Mouse (Mus musculus) limb, embryonic 14.5 days (tissue): ENCODE results near the gene Il17re. TPM values are rescaled to one million over a fixed set of nuclear protein-coding genes. Genes with fewer than 3 reads are reported as not detected.

Source experiments
- ATAC-seq: fragments of 200-750 bp; cut with Nextera tagmentation; 2 replicates; pipeline ENCODE4 v1.8.0; 2017; ENCODE audit warnings: low read depth, moderate number of reproducible peaks, moderate TSS enrichment; ENCODE audit not compliant: low FRiP score
- DNase-seq: peaks from one replicate; pipeline ENCODE4 v3.0.0-alpha.2; 2015; ENCODE audit warnings: low spot score
- H3K27ac ChIP-seq: fragments of 300-500 bp; sonication (generic); replicated peaks from 2 replicates; pipeline ENCODE4 v1.5.1; 2014; ENCODE audit warnings: low read depth, mild to moderate bottlenecking, low read length, moderate library complexity, mixed read lengths
- H3K27me3 ChIP-seq: fragments of 300-500 bp; sonication (generic); 2 replicates; pipeline ENCODE4 v1.6.1; 2014; ENCODE audit warnings: low read length, mixed read lengths; ENCODE audit not compliant: control insufficient read depth, insufficient read depth
- H3K36me3 ChIP-seq: fragments of 300-500 bp; sonication (generic); 2 replicates; pipeline ENCODE4 v1.6.1; 2014; ENCODE audit warnings: mild to moderate bottlenecking, low read length, moderate library complexity, mixed read lengths; ENCODE audit not compliant: control insufficient read depth, insufficient read depth
- H3K4me1 ChIP-seq: fragments of 300-500 bp; sonication (generic); 2 replicates; pipeline ENCODE4 v1.6.1; 2014; ENCODE audit warnings: antibody characterized with exemption, low read length, mixed read lengths; ENCODE audit not compliant: control insufficient read depth, insufficient read depth
- H3K4me2 ChIP-seq: fragments of 300-500 bp; sonication (generic); replicated peaks from 2 replicates; pipeline ENCODE4 v1.6.1; 2014; ENCODE audit warnings: low read depth, mild to moderate bottlenecking, low read length, moderate library complexity; ENCODE audit not compliant: severe bottlenecking
- H3K4me3 ChIP-seq: fragments of 300-500 bp; sonication (generic); replicated peaks from 2 replicates; pipeline ENCODE4 v1.5.1; 2014; ENCODE audit warnings: low read length
- H3K9ac ChIP-seq: fragments of 300-500 bp; sonication (generic); 2 replicates; pipeline ENCODE4 v1.6.1; 2014; ENCODE audit warnings: mild to moderate bottlenecking, low read depth, low read length, moderate library complexity; ENCODE audit not compliant: severe bottlenecking
- H3K9me3 ChIP-seq: fragments of 300-500 bp; sonication (generic); 2 replicates; pipeline ENCODE4 v1.6.1; 2016; ENCODE audit warnings: low read length; ENCODE audit not compliant: control insufficient read depth
- POLR2A ChIP-seq: fragments of 200-500 bp; IDR thresholded peaks from 2 replicates; pipeline ENCODE4 v1.8.0; 2012; ENCODE audit warnings: inconsistent platforms, mild to moderate bottlenecking, moderate library complexity, borderline replicate concordance; ENCODE audit not compliant: insufficient read depth, insufficient read length; ENCODE audit errors: extremely low read depth
- WGBS: fragments of 180-500 bp; shearing (Covaris S2); extraction: QIAGEN DNeasy Blood & Tissue Kit; methylation state at CpG from one replicate; pipeline ENCODE4 v1.1.7; 2014; 5-methylcytosine and 5-hydroxymethylcytosine counted together
- polyA plus RNA-seq, 2 experiments: library from polyadenylated mRNA; depleted of rRNA in 1 of 2; stranded (reverse) in 1 of 2; unstranded in 1 of 2; fragments of >200 nt; fragmentation: Nextera tagmentation in 1 of 2; extraction: Ambion mirVana in 1 of 2; gene quantifications; 2 replicates each; pipeline versions ENCODE4 v1.2.1 to v1.2.3; 2012 to 2014

Il17re gene
- polyA plus RNA-seq, 2 experiments, result 6.7 to 7.9 TPM

DNA sequence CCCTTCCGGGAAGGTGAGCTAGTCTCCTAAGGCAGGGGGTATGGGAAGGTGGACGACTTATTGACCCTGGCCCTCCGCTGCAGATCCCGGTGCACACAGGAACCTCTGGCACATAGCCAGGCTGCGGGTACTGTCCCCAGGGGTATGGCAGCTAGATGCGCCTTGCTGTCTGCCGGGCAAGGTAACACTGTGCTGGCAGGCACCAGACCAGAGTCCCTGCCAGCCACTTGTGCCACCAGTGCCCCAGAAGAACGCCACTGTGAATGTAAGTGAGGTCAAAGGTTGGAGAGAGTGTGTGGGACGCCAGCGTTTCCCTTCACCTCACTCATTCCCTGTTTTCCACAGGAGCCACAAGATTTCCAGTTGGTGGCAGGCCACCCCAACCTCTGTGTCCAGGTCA is 20.6 kb downstream of the Il17re start:
- Histone ChIP-seq H3K9me3 (no peaks in the 10 kb centered on the region), H3K4me2 (no peak overlapping the region), H3K9ac (no peak overlapping the region), H3K27me3 (peaks cover 26% of the 10 kb centered on the region), H3K4me3 (no peak overlapping the region), H3K4me1 (peaks cover 2% of the 10 kb centered on the region; the same call in 1 of the 2 replicates), H3K27ac (no peak overlapping the region), H3K36me3 (no peaks in the 10 kb centered on the region)
- no peak for TF ChIP-seq POLR2A
- ATAC-seq (no peak), DNase-seq (no peak)
- WGBS, result 84% methylated on average over 10 of the region's 10 CpGs

GRCm38 (mm10) chr6:113480555-113481373 is 22.5 kb downstream of the Il17re start:
- Histone ChIP-seq H3K27me3 (peaks cover 26% of the 10 kb centered on the region), H3K4me1 (peaks cover 3% of the 10 kb centered on the region; the same call in 1 of the 2 replicates), H3K36me3 (no peaks in the 10 kb centered on the region), H3K4me2 (no peak overlapping the region), H3K4me3 (no peak overlapping the region), H3K27ac (no peak overlapping the region), H3K9me3 (no peaks in the 10 kb centered on the region), H3K9ac (no peak overlapping the region)
- DNase-seq, result no peak
- WGBS, result 52% methylated on average over 18 of the region's 18 CpGs
- no peak for ATAC-seq
- TF ChIP-seq POLR2A, result no peak

DNA sequence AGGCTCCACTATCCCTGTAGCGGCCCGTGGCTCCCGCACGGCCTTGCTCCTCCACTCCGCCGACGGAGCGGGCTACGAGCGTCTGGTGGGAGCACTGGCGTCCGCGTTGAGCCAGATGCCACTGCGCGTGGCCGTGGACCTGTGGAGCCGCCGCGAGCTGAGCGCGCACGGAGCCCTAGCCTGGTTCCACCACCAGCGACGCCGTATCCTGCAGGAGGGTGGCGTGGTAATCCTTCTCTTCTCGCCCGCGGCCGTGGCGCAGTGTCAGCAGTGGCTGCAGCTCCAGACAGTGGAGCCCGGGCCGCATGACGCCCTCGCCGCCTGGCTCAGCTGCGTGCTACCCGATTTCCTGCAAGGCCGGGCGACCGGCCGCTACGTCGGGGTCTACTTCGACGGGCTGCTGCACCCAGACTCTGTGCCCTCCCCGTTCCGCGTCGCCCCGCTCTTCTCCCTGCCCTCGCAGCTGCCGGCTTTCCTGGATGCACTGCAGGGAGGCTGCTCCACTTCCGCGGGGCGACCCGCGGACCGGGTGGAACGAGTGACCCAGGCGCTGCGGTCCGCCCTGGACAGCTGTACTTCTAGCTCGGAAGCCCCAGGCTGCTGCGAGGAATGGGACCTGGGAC is 24.3 kb downstream of the Il17re start:
- peak overlapping the region; percentile 41 for H3K4me3 ChIP-seq
- H3K9ac ChIP-seq, result peak overlapping the region; percentile 37
- no peak for TF ChIP-seq POLR2A
- H3K36me3 ChIP-seq, result no peaks in the 10 kb centered on the region
- peaks cover 8% of the 10 kb centered on the region; the same call in 1 of the 2 replicates for H3K4me1 ChIP-seq
- H3K27ac ChIP-seq, result 0 out of 2 replicates have a peak overlapping the region, but pooled peaks have one; percentile 3
- WGBS, result 3% methylated on average over 49 of the region's 65 CpGs
- DNase-seq (no peak), ATAC-seq (peak; percentile 21)
- peaks cover 26% of the 10 kb centered on the region for H3K27me3 ChIP-seq
- H3K9me3 ChIP-seq, result no peaks in the 10 kb centered on the region
- H3K4me2 ChIP-seq, result peak overlapping the region; percentile 69

DNA sequence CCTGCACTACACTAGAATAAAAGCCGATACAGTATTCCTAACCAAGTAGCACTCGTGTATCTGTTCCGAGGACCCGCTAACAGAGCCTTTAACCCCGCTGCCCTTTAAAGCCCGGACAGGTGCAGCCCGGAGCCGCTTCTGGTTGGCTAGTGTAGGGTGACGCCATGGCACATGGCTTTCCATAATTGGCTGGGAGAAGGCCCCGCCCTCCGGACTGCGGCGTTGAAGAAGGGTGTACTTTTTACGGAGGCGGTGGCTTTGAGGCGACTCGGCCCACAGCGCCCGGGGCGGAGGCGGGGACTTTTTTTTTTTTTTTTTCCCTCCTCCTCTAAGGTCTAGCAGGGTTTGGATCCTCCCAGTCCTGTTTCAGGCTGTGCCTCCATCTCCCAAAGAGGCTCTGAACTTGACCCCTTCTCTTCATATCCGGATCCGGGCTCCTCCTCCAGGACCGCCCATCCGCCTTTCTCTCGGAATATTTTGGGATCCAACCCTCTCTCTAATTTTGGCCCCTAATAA is 24.9 kb downstream of the Il17re start, which contains the start of gene Creld1:
TSS of gene Creld1 (plus strand) at position 198 of the 516 bp plus-strand sequence.
- TF ChIP-seq POLR2A, result no peak
- H3K27me3 ChIP-seq, result peaks cover 26% of the 10 kb centered on the region
- H3K27ac ChIP-seq, result 0 out of 2 replicates have a peak within 1 kb of the TSS, but pooled peaks have one; percentile 3
- ATAC-seq (peak; percentile 94), DNase-seq (peak; percentile 91)
- H3K9me3 ChIP-seq, result no peaks in the 10 kb centered on the region
- H3K36me3 ChIP-seq, result no peaks in the 10 kb centered on the region
- peak within 1 kb of the TSS; percentile 41 for H3K4me3 ChIP-seq
- H3K4me2 ChIP-seq, result peak within 1 kb of the TSS; percentile 69
- peaks cover 8% of the 10 kb centered on the region; the same call in 1 of the 2 replicates for H3K4me1 ChIP-seq
- H3K9ac ChIP-seq, result peak within 1 kb of the TSS; percentile 44
- 2% methylated on average over 26 of the region's 26 CpGs for WGBS

GRCm38 (mm10) chr6:113483729-113484128 is 25.4 kb downstream of the Il17re start:
- 11% methylated on average over 10 of the region's 10 CpGs for WGBS
- Histone ChIP-seq H3K9ac (peak overlapping the region; percentile 44), H3K4me3 (peak overlapping the region; percentile 41), H3K9me3 (no peaks in the 10 kb centered on the region), H3K36me3 (no peaks in the 10 kb centered on the region), H3K27me3 (peaks cover 26% of the 10 kb centered on the region), H3K27ac (no peak overlapping the region), H3K4me2 (peak overlapping the region; percentile 69), H3K4me1 (peaks cover 8% of the 10 kb centered on the region; the same call in 1 of the 2 replicates)
- no peak for DNase-seq
- TF ChIP-seq POLR2A, result no peak
- ATAC-seq, result no peak
